Mouse (Mus musculus) ES-Bruce4 (cell line): ENCODE results near the gene Idnk.

Source experiments
- CTCF ChIP-seq: IDR thresholded peaks from one replicate; pipeline ENCODE4 v1.8.1; 2011; ENCODE audit warnings: low read depth, low read length
- EP300 ChIP-seq: IDR thresholded peaks from 2 replicates; pipeline ENCODE4 v1.6.1; 2011; ENCODE audit warnings: low read depth, low read length; ENCODE audit not compliant: insufficient read depth

DNA sequence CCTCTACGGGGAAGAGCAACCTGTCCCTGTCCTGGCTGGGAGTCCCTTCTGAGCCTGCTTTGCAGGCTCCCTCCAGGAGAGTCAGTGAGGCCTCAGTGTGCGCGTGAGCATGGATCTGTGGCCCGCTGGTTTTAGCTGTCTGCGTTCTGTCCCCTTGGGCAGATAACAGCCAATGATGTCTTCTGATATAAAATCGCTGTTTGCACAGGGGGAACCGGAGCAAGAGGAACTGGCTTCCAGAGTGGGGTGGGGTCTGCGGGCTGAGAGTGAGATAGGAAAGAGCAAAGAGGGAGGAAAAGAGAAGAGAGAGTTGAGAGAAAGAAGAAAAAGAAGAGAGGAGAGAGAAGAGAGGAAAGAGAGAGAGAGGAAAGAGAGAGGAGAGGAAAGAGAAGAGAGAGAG lies 413 bp upstream of the Idnk start:
- no peak for TF ChIP-seq EP300
- no peak for TF ChIP-seq CTCF
